In the genomic region with DNA sequence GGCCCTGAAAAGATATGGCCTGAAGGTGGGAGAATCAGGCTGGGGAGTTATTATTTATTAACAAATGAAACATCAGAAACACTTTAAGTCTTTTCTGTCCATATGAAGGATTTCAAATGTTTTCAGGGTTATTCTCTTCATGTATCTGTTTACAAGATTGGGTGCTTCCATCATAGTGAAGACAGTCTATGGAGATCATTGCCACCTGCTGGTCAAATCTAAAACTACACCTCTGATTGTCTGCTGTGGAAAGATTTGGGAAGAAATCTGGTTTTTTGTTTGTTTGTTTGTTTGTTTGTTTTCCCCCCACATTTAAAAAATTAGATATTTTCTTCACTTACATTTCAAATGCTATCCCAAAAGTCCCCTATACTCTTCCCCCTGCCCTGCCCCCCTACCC, we compare ENCODE assay signal across 8 mouse cellular contexts. TPM values are rescaled to one million over a fixed set of nuclear protein-coding genes. Genes with fewer than 3 reads are reported as not detected.
A peak's percentile ranks its signal among the peaks of the same experiment; 100 is the strongest.
DNase-seq lines count a peak whose midpoint lies in the region; ATAC-seq and TF ChIP-seq lines count a peak whose summit lies in the region.

No protein-coding gene starts in this region.

- peak; percentile 76 for TF ChIP-seq RAD21 in MEL (IDR thresholded peaks at IDR 0.05; ENCODE audit: low read depth, low read length)

- no peaks in the 10 kb centered on the region for H3K9me3 ChIP-seq in kidney, embryonic 16.5 days (ENCODE audit: low read length)
- H3K9me3 ChIP-seq in MEL (replicated peaks; ENCODE audit: insufficient read depth, low read length): no peaks in the 10 kb centered on the region
- no peaks in the 10 kb centered on the region for H3K9me3 ChIP-seq in embryonic facial prominence, embryonic 14.5 days (ENCODE audit: control insufficient read depth, low read length)
- no peaks in the 10 kb centered on the region for H3K9me3 ChIP-seq in limb, embryonic 14.5 days (ENCODE audit: control insufficient read depth, low read length)

- no peak for TF ChIP-seq POLR2A in MEL (IDR thresholded peaks at IDR 0.05; ENCODE audit: control insufficient read depth in 1 of 2, insufficient read depth in 1 of 2, low read depth in 1 of 2, low read length in 2 of 2, poor library complexity in 1 of 2)
- TF ChIP-seq POLR2A in limb, embryonic 14.5 days (IDR thresholded peaks at IDR 0.05; ENCODE audit: borderline replicate concordance, extremely low read depth, insufficient read depth, insufficient read length): no peak

- H3K4me3 ChIP-seq in kidney, embryonic 16.5 days (ENCODE audit: low read length): no peak overlapping the region
- no peak overlapping the region for H3K4me3 ChIP-seq in MEL (ENCODE audit: control insufficient read depth in 1 of 2, insufficient read depth in 1 of 2, low read depth in 2 of 2, low read length in 2 of 2)
- H3K4me3 ChIP-seq in embryonic facial prominence, embryonic 14.5 days (ENCODE audit: low read depth, low read length): no peak overlapping the region
- no peak overlapping the region for H3K4me3 ChIP-seq in limb, embryonic 14.5 days (replicated peaks; ENCODE audit: low read length)

- no peaks in the 10 kb centered on the region for H3K36me3 ChIP-seq in kidney, embryonic 16.5 days (ENCODE audit: insufficient read depth, low read length)
- H3K36me3 ChIP-seq in MEL (ENCODE audit: control insufficient read depth in 1 of 2, insufficient read depth in 2 of 2, low read length in 2 of 2): peaks cover 0 to 2% of the 10 kb centered on the region in 2 experiments; a peak in 1 of 4 replicates
- no peaks in the 10 kb centered on the region for H3K36me3 ChIP-seq in embryonic facial prominence, embryonic 14.5 days (ENCODE audit: control insufficient read depth, insufficient read depth, low read length)
- H3K36me3 ChIP-seq in limb, embryonic 14.5 days (ENCODE audit: control insufficient read depth, insufficient read depth, low read length): no peaks in the 10 kb centered on the region

- no peaks in the 10 kb centered on the region for H3K79me2 ChIP-seq in MEL (ENCODE audit: control insufficient read depth, insufficient read depth, low read length, poor library complexity)

- H3K9ac ChIP-seq in kidney, embryonic 16.5 days (replicated peaks; ENCODE audit: low read length): no peak overlapping the region
- H3K9ac ChIP-seq in MEL (ENCODE audit: control insufficient read depth, low read depth, low read length, poor library complexity, severe bottlenecking): no peak overlapping the region
- H3K9ac ChIP-seq in embryonic facial prominence, embryonic 14.5 days (ENCODE audit: low read depth, low read length): no peak overlapping the region
- no peak overlapping the region for H3K9ac ChIP-seq in limb, embryonic 14.5 days (ENCODE audit: low read depth, low read length, severe bottlenecking)

- H3K27ac ChIP-seq in kidney, embryonic 16.5 days (ENCODE audit: low read length): no peak overlapping the region
- H3K27ac ChIP-seq in MEL (ENCODE audit: control insufficient read depth, low read depth, low read length): no peak overlapping the region
- H3K27ac ChIP-seq in embryonic facial prominence, embryonic 14.5 days (replicated peaks; ENCODE audit: low read depth, low read length): no peak overlapping the region
- H3K27ac ChIP-seq in limb, embryonic 14.5 days (replicated peaks; ENCODE audit: low read depth, low read length): no peak overlapping the region

- no peak for ATAC-seq in CD4-positive, CD25-positive, alpha-beta regulatory T cell, adult 4 months
- no peak for ATAC-seq in kidney, embryonic 16.5 days (ENCODE audit: low FRiP score, low TSS enrichment)
- ATAC-seq in embryonic facial prominence, embryonic 14.5 days (ENCODE audit: low read depth): no peak
- no peak for ATAC-seq in limb, embryonic 14.5 days (ENCODE audit: low FRiP score, low read depth)

- H3K27me3 ChIP-seq in kidney, embryonic 16.5 days (ENCODE audit: insufficient read depth, low read length): no peaks in the 10 kb centered on the region; the same call in 1 of the 2 replicates
- peaks cover 5 to 8% of the 10 kb centered on the region in 2 experiments; a peak in 2 of 4 replicates for H3K27me3 ChIP-seq in MEL (ENCODE audit: control insufficient read depth in 1 of 2, insufficient read depth in 2 of 2, low read length in 2 of 2)
- no peaks in the 10 kb centered on the region; the same call in 1 of the 2 replicates for H3K27me3 ChIP-seq in embryonic facial prominence, embryonic 14.5 days (replicated peaks; ENCODE audit: control insufficient read depth, insufficient read depth, low read length)
- no peaks in the 10 kb centered on the region for H3K27me3 ChIP-seq in limb, embryonic 14.5 days (ENCODE audit: control insufficient read depth, insufficient read depth, low read length)

- H3K4me1 ChIP-seq in kidney, embryonic 16.5 days (ENCODE audit: insufficient read depth, low read length): no peaks in the 10 kb centered on the region
- peaks cover 0 to 2% of the 10 kb centered on the region in 2 experiments; a peak in 1 of 4 replicates for H3K4me1 ChIP-seq in MEL (ENCODE audit: control insufficient read depth in 1 of 2, insufficient read depth in 2 of 2, low read length in 2 of 2)
- H3K4me1 ChIP-seq in embryonic facial prominence, embryonic 14.5 days (ENCODE audit: control insufficient read depth, insufficient read depth, low read length): no peaks in the 10 kb centered on the region
- H3K4me1 ChIP-seq in limb, embryonic 14.5 days (ENCODE audit: control insufficient read depth, insufficient read depth, low read length): no peaks in the 10 kb centered on the region

- TF ChIP-seq CTCF in MEL (IDR thresholded peaks at IDR 0.05 in 2 of 3, conservative IDR thresholded peaks at IDR 0.05 in 1 of 3; ENCODE audit: control insufficient read depth in 1 of 3, insufficient read depth in 1 of 3, low read depth in 2 of 3, low read length in 3 of 3, poor library complexity in 1 of 3, severe bottlenecking in 1 of 3): peak; percentile 28 to 80 (median 67); a peak in 5 of 6 replicates

- peak; percentile 63 for DNase-seq in CD4-positive, CD25-positive, alpha-beta regulatory T cell, adult 2 months (ENCODE audit: low read depth, low spot score)
- peak; percentile 12 to 19 for DNase-seq in kidney, adult 8-10 months
- peak; percentile 69 for DNase-seq in MEL (ENCODE audit: low read depth, low spot score)
- DNase-seq in embryonic facial prominence, embryonic 14.5 days (ENCODE audit: low spot score): peak; percentile 39
- peak; percentile 39 for DNase-seq in limb, embryonic 14.5 days (ENCODE audit: low spot score)
- peak; percentile 9 for DNase-seq in thymus, postnatal 25 days

- no peak for TF ChIP-seq EP300 in MEL (IDR thresholded peaks at IDR 0.05; ENCODE audit: low read depth in 1 of 2, low read length in 2 of 2)

- no peak overlapping the region for H3K4me2 ChIP-seq in kidney, embryonic 16.5 days (replicated peaks; ENCODE audit: low read depth, low read length)
- no peak overlapping the region for H3K4me2 ChIP-seq in embryonic facial prominence, embryonic 14.5 days (ENCODE audit: low read depth, low read length)
- no peak overlapping the region for H3K4me2 ChIP-seq in limb, embryonic 14.5 days (replicated peaks; ENCODE audit: low read depth, low read length, severe bottlenecking)

TF ChIP-seq in MEL, 35 proteins besides CTCF, POLR2A, EP300 and RAD21:
- TF ChIP-seq SMC3 (IDR thresholded peaks at IDR 0.05; ENCODE audit: low read depth, low read length) (peak; percentile 93), CHD2 (IDR thresholded peaks at IDR 0.05; ENCODE audit: low read length) (no peak), SIN3A (IDR thresholded peaks at IDR 0.05; ENCODE audit: low read length) (0 out of 2 replicates have a peak, but pooled peaks have one; percentile 22), ZC3H11A (IDR thresholded peaks at IDR 0.05; ENCODE audit: low read depth, low read length) (peak; percentile 76)
TF ChIP-seq in MEL: peak in this region for 3.

RNA-seq across cellular contexts. Expression of gene Nxf2, which starts 39.5 kb away (rescaled TPM):
- under 1 TPM in 1 of 2 experiments, not detected in 1; 0.42 TPM for polyA plus RNA-seq in CD4-positive, CD25-positive, alpha-beta regulatory T cell, adult 4 months (2017; shearing (Covaris generic))
- 0.40 and 0.77 TPM in 2 replicates for polyA plus RNA-seq in kidney, embryonic 16.5 days (2015; fragmentation: Nextera tagmentation; extraction: Ambion mirVana)
- 0.16 and 0.19 TPM in 2 replicates for total RNA-seq in MEL (2012; rRNA removed)
- polyA plus RNA-seq in MEL (2012; ENCODE audit: insufficient read depth in 1 of 2, insufficient read length in 2 of 2, low read depth in 1 of 2, low replicate concordance in 2 of 2, missing spikeins in 1 of 2): under 1 TPM in 1 of 2 experiments, not detected in 1; 0.50 TPM
- 1.1 and 1.2 TPM in 2 replicates for polyA plus RNA-seq in embryonic facial prominence, embryonic 14.5 days (2014; fragmentation: Nextera tagmentation; extraction: Ambion mirVana)
- 0.40 and 0.52 TPM in 2 replicates for polyA plus RNA-seq in limb, embryonic 14.5 days (2012; rRNA removed)
- polyA plus RNA-seq in limb, embryonic 14.5 days (2014; fragmentation: Nextera tagmentation; extraction: Ambion mirVana): 0.70 and 0.88 TPM in 2 replicates

Comparison
In these comparisons a context has a peak if more than half of its experiments do, and no peak if none do; other contexts are left out.
1. DNase-seq: peak in every context shown above with its lines; median percentile 69 in MEL; 63 in CD4-positive, CD25-positive, alpha-beta regulatory T cell, adult 2 months; 39 in embryonic facial prominence, embryonic 14.5 days; 39 in limb, embryonic 14.5 days; 16 in kidney, adult 8-10 months; 9 in thymus, postnatal 25 days.